Mouse (Mus musculus): Measurements from ENCODE around the gene Snrk. TPM values are rescaled to one million over a fixed set of nuclear protein-coding genes. Genes with fewer than 3 reads are reported as not detected.

Snrk gene
- polyA plus RNA-seq, 1 experiment from 2014 or later = 59.8 TPM

- Histone ChIP-seq H3K27ac (no peak overlapping the region), H3K4me3 (replicated peaks) (no peak overlapping the region), H3K4me2 (no peak overlapping the region), H3K36me3 (no peaks in the 10 kb centered on the region), H3K9me3 (replicated peaks) (no peaks in the 10 kb centered on the region), H3K4me1 (peaks cover 18% of the 10 kb centered on the region), H3K9ac (no peak overlapping the region), H3K27me3 (no peaks in the 10 kb centered on the region)
- 0 out of 2 replicates have a peak, but pooled peaks have one; percentile 20 for ATAC-seq (replicated peaks; ENCODE audit: low FRiP score)
- whole genome bisulfite sequencing = 53% methylated on average over 1 of the region's 1 CpGs
Measured at GRCm38 (mm10) chr9:122188724-122189123, 71.7 kb downstream of the Snrk start.

GRCm38 (mm10) chr9:122193361-122193760 is 76.3 kb downstream of the Snrk start:
- no peak overlapping the region for H3K4me2 ChIP-seq
- H3K9ac ChIP-seq = no peak overlapping the region
- no peak overlapping the region for H3K4me3 ChIP-seq (replicated peaks)
- no peaks in the 10 kb centered on the region for H3K9me3 ChIP-seq (replicated peaks)
- no peak for ATAC-seq (replicated peaks; ENCODE audit: low FRiP score)
- H3K27me3 ChIP-seq = no peaks in the 10 kb centered on the region
- H3K27ac ChIP-seq = no peak overlapping the region
- H3K4me1 ChIP-seq = peaks cover 10% of the 10 kb centered on the region; the same call in 1 of the 2 replicates
- 68% methylated on average over 5 of the region's 5 CpGs for WGBS
- no peaks in the 10 kb centered on the region for H3K36me3 ChIP-seq

- Histone ChIP-seq H3K9ac (no peak overlapping the region), H3K9me3 (replicated peaks) (no peaks in the 10 kb centered on the region), H3K4me1 (peaks cover 10% of the 10 kb centered on the region; the same call in 1 of the 2 replicates), H3K4me3 (replicated peaks) (no peak overlapping the region), H3K36me3 (no peaks in the 10 kb centered on the region), H3K4me2 (no peak overlapping the region), H3K27me3 (no peaks in the 10 kb centered on the region), H3K27ac (no peak overlapping the region)
- no peak for ATAC-seq (replicated peaks; ENCODE audit: low FRiP score)
- 80% methylated on average over 5 of the region's 5 CpGs for WGBS
Measured at GRCm38 (mm10) chr9:122193823-122194222, 76.8 kb downstream of the Snrk start.

GRCm38 (mm10) chr9:122195042-122195682 is 78.1 kb downstream of the Snrk start:
- H3K9me3 ChIP-seq (replicated peaks) = no peaks in the 10 kb centered on the region
- 81% methylated on average over 5 of the region's 5 CpGs for WGBS
- H3K27ac ChIP-seq = no peak overlapping the region
- H3K27me3 ChIP-seq = no peaks in the 10 kb centered on the region
- peaks cover 20% of the 10 kb centered on the region for H3K4me1 ChIP-seq
- no peak overlapping the region for H3K9ac ChIP-seq
- no peak overlapping the region for H3K4me2 ChIP-seq
- no peak overlapping the region for H3K4me3 ChIP-seq (replicated peaks)
- no peaks in the 10 kb centered on the region for H3K36me3 ChIP-seq
- no peak for ATAC-seq (replicated peaks; ENCODE audit: low FRiP score)

GRCm38 (mm10) chr9:122197021-122197420 is 80.0 kb downstream of the Snrk start:
- no peak overlapping the region for H3K4me3 ChIP-seq (replicated peaks)
- H3K9me3 ChIP-seq (replicated peaks) = no peaks in the 10 kb centered on the region
- H3K27me3 ChIP-seq = no peaks in the 10 kb centered on the region
- no peaks in the 10 kb centered on the region for H3K36me3 ChIP-seq
- WGBS = 74% methylated on average over 5 of the region's 5 CpGs
- no peak overlapping the region for H3K4me2 ChIP-seq
- H3K27ac ChIP-seq = no peak overlapping the region
- H3K9ac ChIP-seq = no peak overlapping the region
- H3K4me1 ChIP-seq = peaks cover 20% of the 10 kb centered on the region
- no peak for ATAC-seq (replicated peaks; ENCODE audit: low FRiP score)

GRCm38 (mm10) chr9:122198621-122199020 is 81.6 kb downstream of the Snrk start:
- H3K36me3 ChIP-seq = no peaks in the 10 kb centered on the region
- no peak overlapping the region for H3K27ac ChIP-seq
- H3K4me1 ChIP-seq = peaks cover 20% of the 10 kb centered on the region
- no peaks in the 10 kb centered on the region for H3K9me3 ChIP-seq (replicated peaks)
- H3K27me3 ChIP-seq = no peaks in the 10 kb centered on the region
- no peak for ATAC-seq (replicated peaks; ENCODE audit: low FRiP score)
- 85% methylated on average over 3 of the region's 3 CpGs for WGBS
- no peak overlapping the region for H3K9ac ChIP-seq
- H3K4me3 ChIP-seq (replicated peaks) = no peak overlapping the region
- no peak overlapping the region for H3K4me2 ChIP-seq

- H3K9me3 ChIP-seq (replicated peaks) = no peaks in the 10 kb centered on the region
- no peak overlapping the region for H3K9ac ChIP-seq
- no peaks in the 10 kb centered on the region for H3K36me3 ChIP-seq
- H3K27ac ChIP-seq = no peak overlapping the region
- H3K4me3 ChIP-seq (replicated peaks) = no peak overlapping the region
- no peak overlapping the region for H3K4me2 ChIP-seq
- WGBS = 23% methylated on average over 6 of the region's 6 CpGs
- peaks cover 20% of the 10 kb centered on the region for H3K4me1 ChIP-seq
- no peaks in the 10 kb centered on the region for H3K27me3 ChIP-seq
- 0 out of 2 replicates have a peak, but pooled peaks have one; percentile 43 for ATAC-seq (replicated peaks; ENCODE audit: low FRiP score)
Measured at GRCm38 (mm10) chr9:122199253-122199652, 82.2 kb downstream of the Snrk start.

GRCm38 (mm10) chr9:122204508-122204907 is 87.4 kb downstream of the Snrk start:
- H3K9ac ChIP-seq = no peak overlapping the region
- no peak overlapping the region for H3K4me3 ChIP-seq (replicated peaks)
- H3K4me2 ChIP-seq = no peak overlapping the region
- no peaks in the 10 kb centered on the region for H3K9me3 ChIP-seq (replicated peaks)
- WGBS = 68% methylated on average over 7 of the region's 7 CpGs
- H3K27me3 ChIP-seq = no peaks in the 10 kb centered on the region
- H3K27ac ChIP-seq = no peak overlapping the region
- ATAC-seq (replicated peaks; ENCODE audit: low FRiP score) = no peak
- H3K4me1 ChIP-seq = peaks cover 12% of the 10 kb centered on the region
- no peaks in the 10 kb centered on the region for H3K36me3 ChIP-seq

GRCm38 (mm10) chr9:122205543-122206200 is 88.6 kb downstream of the Snrk start:
- H3K9ac ChIP-seq = no peak overlapping the region
- H3K27ac ChIP-seq = no peak overlapping the region

GRCm38 (mm10) chr9:122208311-122208710 is 91.2 kb downstream of the Snrk start:
- Histone ChIP-seq H3K27ac (no peak overlapping the region), H3K9me3 (replicated peaks) (no peaks in the 10 kb centered on the region), H3K4me3 (replicated peaks) (no peak overlapping the region), H3K4me2 (no peak overlapping the region), H3K27me3 (no peaks in the 10 kb centered on the region), H3K36me3 (no peaks in the 10 kb centered on the region), H3K4me1 (0 out of 2 replicates have a peak, but pooled peaks cover 6% of the 10 kb centered on the region), H3K9ac (no peak overlapping the region)
- ATAC-seq (replicated peaks; ENCODE audit: low FRiP score) = no peak
- 82% methylated on average over 4 of the region's 4 CpGs for WGBS

More at GRCm38 (mm10) chr9:122205543-122206200, 88.6 kb downstream of the Snrk start:
- no peak overlapping the region for H3K4me2 ChIP-seq
- no peak for ATAC-seq (replicated peaks; ENCODE audit: low FRiP score)
- WGBS = 43% methylated on average over 11 of the region's 11 CpGs
- no peak overlapping the region for H3K4me3 ChIP-seq (replicated peaks)
- H3K9me3 ChIP-seq (replicated peaks) = no peaks in the 10 kb centered on the region
- 0 out of 2 replicates have a peak, but pooled peaks cover 6% of the 10 kb centered on the region for H3K4me1 ChIP-seq
- no peaks in the 10 kb centered on the region for H3K27me3 ChIP-seq
- no peaks in the 10 kb centered on the region for H3K36me3 ChIP-seq

GRCm38 (mm10) chr9:122215118-122215517 is 98.1 kb downstream of the Snrk start:
- no peak for ATAC-seq (replicated peaks; ENCODE audit: low FRiP score)
- no peak overlapping the region for H3K27ac ChIP-seq
- H3K9ac ChIP-seq = no peak overlapping the region
- H3K27me3 ChIP-seq = no peaks in the 10 kb centered on the region
- no peak overlapping the region for H3K4me3 ChIP-seq (replicated peaks)
- no peaks in the 10 kb centered on the region for H3K9me3 ChIP-seq (replicated peaks)
- no peak overlapping the region for H3K4me2 ChIP-seq
- H3K36me3 ChIP-seq = no peaks in the 10 kb centered on the region
- no peaks in the 10 kb centered on the region for H3K4me1 ChIP-seq

- H3K27ac ChIP-seq = no peak overlapping the region
- H3K9me3 ChIP-seq (replicated peaks) = no peaks in the 10 kb centered on the region
- no peaks in the 10 kb centered on the region for H3K27me3 ChIP-seq
- 48% methylated on average over 7 of the region's 7 CpGs for WGBS
- H3K4me3 ChIP-seq (replicated peaks) = no peak overlapping the region
- H3K4me1 ChIP-seq = no peaks in the 10 kb centered on the region
- no peaks in the 10 kb centered on the region for H3K36me3 ChIP-seq
- H3K9ac ChIP-seq = no peak overlapping the region
- ATAC-seq (replicated peaks; ENCODE audit: low FRiP score) = peak; percentile 60; the same call in 1 of the 2 replicates
- H3K4me2 ChIP-seq = no peak overlapping the region
Measured at GRCm38 (mm10) chr9:122216945-122217529, 100.0 kb downstream of the Snrk start.
